Mouse (Mus musculus) olfactory bulb, adult 2 months (tissue): ENCODE measurements at regions not wholly inside any gene's neighbourhood (a gene's known extent, or its start where the extent isn't known, plus 50 kb on each side); places are given as distances from the start of the nearest gene placed in this dataset.

ENCODE experiments used
- CTCF ChIP-seq: fragments of 200-500 bp; IDR thresholded peaks from 2 replicates; pipeline ENCODE4 v1.5.1; 2012; ENCODE audit warnings: low read depth, mild to moderate bottlenecking, low read length, moderate library complexity; ENCODE audit not compliant: insufficient read depth
- POLR2A ChIP-seq: fragments of 200-500 bp; IDR thresholded peaks from 2 replicates; pipeline ENCODE4 v1.6.1; 2012; ENCODE audit warnings: mild to moderate bottlenecking, low read depth, low read length, moderate library complexity; ENCODE audit not compliant: insufficient read depth

GRCm38 (mm10) chr13:60358408-60359060 lies 181.4 kb upstream of the Gas1 start:
- no peak for TF ChIP-seq CTCF
- TF ChIP-seq POLR2A, result no peak
